Mouse (Mus musculus) G1E (cell line): ENCODE results near the gene Gm10837.

Source experiments
- CTCF ChIP-seq: IDR thresholded peaks from 2 replicates; pipeline ENCODE4 v1.5.1; 2012; ENCODE audit warnings: low read depth, low read length, inconsistent platforms, mixed read lengths
- GATA1 ChIP-seq: IDR thresholded peaks from 2 replicates; pipeline ENCODE4 v1.6.1; 2012; ENCODE audit warnings: borderline replicate concordance, low read length, inconsistent platforms, mixed read lengths
- POLR2AphosphoS5 ChIP-seq: IDR thresholded peaks from 2 replicates; pipeline ENCODE4 v1.6.1; 2012; ENCODE audit warnings: low read depth, low read length, inconsistent platforms; ENCODE audit not compliant: insufficient replicate concordance

DNA sequence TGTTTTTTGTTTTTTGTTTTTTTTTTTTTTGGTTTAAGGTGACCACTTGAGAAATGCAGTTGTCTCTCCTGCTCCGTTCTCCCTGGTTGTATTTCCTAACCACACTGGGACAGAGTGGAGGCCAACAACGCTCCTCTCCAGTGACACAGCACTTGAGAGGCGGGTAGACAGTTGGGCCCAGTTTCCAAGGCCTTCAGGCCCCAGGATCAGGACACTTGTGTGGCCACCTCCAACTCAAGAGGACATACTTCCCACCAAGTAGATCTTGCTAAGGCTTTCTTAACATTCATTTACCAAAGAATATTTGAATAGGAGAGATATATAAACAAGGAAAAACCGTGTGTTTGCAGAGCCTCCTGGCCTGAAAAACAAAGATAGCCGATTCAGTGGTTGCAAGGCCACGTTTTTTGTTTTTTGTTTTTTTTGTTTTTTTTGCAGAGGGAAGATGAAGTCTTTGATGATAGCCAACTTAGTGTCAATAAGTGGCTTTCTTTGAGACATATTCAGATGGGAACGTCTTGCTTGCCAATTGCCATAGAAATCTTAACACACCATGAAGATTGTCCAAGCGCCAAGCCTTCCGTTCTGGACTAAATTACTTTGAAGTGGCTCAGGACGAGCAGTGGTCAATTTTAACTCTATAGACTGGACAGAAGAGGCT is 35.4 kb upstream of the Gm10837 start:
- TF ChIP-seq CTCF (no peak), GATA1 (no peak), POLR2AphosphoS5 (no peak)
